Mouse (Mus musculus) right cerebral cortex, adult 2 months (tissue): ENCODE results near the gene Tmem248.
"Not testable (repeated sequence)": the region's sequence is repeated elsewhere in the genome, so short reads cannot be mapped to it uniquely, and the experiment has no call there.

Experiments used
- DNase-seq, 2 experiments: peaks; one replicate each; pipeline ENCODE4 v3.0.0; 2021 to 2022; ENCODE audit warnings: low spot score in 2 of 2

Gene Tmem248

DNA sequence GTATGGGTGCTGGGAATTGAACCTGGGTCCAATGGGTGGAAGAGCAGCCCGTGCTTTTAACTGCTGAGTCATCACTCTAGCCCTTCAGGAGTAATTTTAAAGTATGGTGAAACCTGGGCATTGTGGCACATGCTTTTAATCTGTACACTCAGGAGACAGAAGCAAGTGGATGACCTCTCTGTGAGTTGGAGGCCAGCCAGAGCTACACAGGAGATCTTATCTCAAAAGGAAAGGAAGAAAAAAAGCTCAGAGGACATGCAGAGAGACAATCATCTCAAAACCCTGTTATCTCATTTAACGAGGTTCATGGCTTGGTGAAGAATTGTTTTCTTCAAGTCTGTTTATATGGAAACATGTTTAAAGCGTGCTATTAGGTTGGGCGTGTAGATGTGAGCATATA is 12.9 kb upstream of the Tmem248 start:
- no peak for DNase-seq

DNA sequence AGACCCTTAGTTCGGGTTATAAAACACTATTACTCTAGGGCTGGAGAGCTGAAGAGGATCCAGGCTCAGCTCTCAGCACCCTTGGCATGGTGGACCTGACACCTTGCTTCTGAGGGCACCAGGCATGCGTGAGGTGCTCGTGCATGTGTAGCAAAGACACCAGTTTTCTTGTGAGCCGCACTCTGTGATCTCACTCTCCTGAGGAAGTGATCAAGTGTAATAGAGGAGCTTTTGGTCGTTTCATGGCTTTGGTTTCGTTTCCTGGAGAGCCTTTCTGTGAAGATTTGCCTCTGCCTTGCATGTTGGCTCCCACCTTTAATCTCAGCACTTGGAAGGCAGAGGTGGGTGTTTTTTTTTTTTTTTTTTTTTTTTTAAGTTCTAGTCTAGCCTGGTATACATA is 12.3 kb upstream of the Tmem248 start:
- DNase-seq = no peak

DNA sequence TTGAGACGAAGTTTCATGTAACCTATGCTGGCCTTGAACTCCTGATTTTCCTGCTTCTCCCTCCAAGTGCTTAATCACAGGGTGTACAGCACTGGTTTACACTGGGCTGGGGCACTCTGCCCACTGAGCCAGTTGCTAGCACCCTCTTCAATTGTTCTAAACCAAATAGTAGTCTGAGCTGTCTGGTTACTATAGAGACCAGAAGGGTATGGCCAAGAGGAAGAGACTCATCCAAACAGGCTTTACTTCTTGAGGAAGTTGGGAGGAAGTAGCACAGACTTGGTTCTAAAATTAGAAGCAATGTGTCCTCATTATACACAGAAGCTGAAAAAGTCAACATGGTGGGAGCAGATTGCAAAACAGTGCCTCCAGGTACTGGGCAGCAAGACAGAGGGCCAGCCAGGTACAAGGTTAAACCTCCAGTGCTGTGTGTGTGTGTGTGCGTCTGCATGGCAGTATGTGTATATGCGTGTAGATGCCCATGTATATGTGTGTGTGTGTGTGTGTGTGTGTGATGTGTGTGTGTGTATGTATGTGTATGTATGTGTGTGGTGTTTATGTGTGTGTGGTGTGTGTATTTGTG is 11.3 kb upstream of the Tmem248 start:
- DNase-seq = no peak

DNA sequence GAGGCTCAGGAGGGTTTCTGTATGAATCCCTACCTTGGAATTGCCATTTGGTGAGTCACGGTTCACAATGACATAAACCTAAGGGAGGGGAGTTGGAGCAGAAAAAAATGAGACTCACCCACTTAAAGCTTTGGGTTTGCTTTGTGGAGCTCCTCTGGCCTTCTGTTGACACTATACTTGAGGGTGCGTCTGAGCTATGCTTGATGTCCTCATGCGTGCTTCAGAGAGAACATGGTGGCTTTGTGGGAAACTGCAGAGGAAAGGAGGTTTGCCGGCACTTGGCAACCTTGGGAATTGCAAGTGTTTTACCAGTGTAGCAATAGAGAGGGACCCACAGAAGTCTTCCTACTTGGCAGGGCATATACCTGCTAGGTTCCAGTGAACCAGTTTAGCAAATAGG is 9.6 kb upstream of the Tmem248 start:
- no peak for DNase-seq

DNA sequence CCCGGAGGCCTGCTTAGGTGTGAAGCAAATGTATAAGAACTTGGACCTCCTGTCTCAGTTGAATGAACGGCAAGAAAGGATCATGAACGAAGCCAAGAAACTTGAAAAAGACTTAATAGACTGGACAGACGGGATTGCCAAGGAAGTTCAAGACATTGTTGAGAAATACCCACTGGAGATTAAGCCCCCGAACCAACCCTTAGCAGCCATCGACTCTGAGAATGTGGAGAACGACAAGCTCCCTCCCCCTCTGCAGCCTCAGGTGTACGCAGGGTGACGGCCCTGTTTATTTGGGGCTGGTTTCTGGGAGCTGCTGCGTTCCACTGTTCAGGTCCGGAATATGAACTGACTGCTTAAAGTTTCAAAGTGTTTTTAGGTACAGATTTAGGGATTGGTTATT is 3.9 kb upstream of the Tmem248 start:
- no peak for DNase-seq

DNA sequence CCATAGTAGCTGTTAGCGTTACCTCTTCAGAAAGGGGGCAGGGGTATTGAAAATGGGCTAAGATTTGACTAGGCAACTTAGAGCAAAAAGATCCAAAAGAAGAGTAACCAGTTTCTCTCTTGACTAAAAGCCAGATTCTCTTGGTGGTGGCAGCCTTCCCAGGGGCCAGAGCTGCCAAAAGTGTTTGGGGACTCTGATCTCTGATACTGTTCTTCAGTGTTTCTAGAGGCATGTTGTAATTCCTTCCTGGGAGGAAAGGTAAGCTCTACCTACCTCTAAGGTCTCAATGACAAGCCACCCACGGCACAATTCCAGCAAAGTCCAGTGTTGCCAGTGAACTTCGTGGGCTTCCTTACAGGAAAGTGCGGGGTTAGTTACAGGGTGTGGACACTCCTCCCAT is 525 bp downstream of the Tmem248 start:
- DNase-seq = no peak

DNA sequence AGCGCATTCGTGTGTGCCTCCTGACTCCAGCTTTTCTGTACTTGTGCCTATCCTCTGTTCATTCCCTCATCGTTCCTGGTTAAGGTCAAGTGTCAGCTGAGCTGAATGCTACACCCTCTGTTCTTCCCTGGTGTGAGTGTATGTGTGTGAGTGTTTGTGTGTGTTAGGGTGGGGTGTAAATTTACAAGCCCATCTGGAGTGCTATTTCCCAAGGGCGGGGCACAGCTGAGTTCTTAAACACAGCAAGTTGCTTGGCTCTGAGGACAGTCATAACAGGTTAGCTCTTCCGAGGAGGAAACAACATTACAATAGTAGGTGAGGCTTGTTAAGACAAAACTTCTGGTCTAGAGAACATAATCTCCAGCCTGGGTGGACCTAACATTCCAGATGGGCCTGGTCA is 1.5 kb downstream of the Tmem248 start:
- DNase-seq = no peak

DNA sequence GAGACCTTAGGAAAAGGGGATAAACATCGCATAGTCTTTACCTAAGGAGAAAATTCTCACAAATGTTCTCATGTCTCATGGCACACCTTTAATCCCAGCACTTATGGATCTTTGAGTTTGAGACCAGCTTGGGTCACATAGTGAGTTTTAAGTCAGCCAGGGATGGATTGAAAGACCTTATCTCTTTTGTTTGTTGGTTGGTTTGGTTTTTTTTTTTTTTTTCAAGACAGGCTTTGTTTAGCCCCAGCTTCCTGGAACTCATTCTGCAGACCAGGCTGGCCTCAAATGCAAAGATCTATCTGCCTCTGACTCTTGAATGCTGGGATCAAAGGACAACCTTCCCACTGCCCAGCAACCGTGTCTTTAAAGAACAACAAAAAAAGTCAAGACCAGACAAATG is 4.4 kb downstream of the Tmem248 start:
- no peak for DNase-seq

DNA sequence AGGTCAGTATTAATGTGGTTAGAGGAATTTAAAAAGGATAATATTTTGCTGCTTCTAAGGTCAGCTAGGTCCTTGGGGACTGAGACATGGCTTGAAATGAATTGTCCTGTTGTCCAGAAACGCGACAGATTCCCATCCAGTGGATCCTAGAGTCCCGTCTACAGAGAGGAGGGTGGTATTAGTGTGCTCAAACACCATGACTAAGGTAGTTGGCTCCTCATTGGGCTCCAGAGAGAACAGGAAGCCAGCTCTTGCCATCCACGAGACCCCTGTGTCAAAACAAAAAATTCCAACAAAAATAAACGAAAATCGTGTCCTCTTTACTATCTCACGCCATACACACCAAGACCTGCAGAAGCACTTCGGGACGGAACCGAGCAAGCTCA is 4.9 kb downstream of the Tmem248 start:
- DNase-seq = no peak

DNA sequence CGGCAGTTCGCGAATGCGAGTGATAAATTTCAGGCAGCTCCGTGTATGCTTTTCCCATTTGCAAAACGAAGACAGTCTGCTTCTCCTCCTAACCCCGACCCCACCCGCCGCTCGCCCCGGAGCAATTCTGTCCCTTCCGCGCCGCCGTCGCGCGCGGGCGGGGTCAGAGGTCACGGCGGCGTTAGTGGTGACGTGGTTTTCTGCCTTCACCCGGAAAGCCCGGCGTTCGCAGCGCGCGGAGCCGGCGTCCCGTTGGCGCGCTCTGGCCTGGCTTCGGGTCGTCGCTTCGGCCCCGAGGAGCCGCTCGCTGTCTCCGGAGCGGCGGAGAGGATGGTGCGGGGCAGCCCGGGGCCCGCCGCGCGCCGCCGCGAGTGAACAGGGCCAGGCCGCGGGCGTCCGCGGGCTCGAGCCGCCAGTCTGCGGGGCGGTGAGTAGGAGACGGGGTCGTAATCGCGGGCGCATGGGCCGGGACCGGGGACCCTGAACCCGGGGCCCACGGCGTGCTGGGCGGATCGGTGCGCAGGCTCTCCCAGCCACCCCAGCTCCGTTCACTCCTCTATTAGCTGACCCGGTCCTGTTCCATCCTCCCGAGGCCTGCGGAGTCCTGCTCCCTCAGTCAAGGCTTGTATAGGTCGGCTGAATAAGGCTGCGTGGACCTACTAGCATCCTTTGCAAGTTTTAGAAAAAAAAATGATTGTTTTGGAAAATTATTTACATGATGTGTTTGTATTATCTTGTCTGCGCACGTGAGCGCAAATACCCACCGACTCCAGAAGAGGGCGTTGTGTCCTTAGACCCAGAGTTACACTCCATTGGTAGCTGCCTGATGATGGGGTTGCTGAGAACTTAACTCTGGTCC is 5.5 kb downstream of the Tmem248 start:
- peak; percentile 93 to 95 for DNase-seq

DNA sequence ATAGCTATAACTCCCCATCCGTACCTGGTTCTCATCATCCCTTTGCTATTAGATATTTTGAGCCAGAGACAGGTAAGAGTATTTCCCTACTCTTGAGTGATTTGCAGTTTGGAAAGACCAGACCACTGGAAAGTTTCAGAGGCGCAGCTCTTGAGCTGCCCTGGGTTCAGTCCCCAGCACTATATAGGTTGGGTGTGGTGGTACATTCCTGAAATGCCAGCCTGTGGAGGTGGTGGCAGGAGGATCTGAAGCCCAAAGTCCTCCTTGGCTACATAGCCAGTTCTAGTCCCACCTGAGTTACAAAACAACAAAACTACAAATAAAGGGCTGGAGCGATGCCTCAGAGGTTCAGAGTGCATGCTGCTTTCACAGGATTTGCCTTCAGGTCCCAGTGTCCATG is 9.9 kb downstream of the Tmem248 start:
- DNase-seq = no peak

DNA sequence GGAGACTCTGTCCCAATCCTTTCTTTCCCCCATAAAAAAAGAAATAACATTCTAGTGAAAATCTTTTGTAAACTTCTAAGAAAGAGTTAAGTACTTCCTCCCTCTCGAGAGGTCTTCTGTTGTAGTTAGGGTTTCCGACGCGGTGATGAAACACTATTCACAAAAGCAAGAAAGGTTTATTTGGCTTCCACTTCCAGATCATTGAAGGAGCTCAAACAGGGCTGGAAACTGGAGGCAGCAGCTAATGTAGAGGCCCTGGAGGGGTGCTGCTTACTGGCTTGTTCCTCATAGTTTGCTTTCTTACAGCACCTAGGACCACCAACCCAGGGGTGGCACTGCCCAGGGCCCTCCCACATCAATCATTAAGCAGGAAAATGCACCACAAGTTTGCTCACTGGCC is 11.2 kb downstream of the Tmem248 start:
- DNase-seq = no peak

DNA sequence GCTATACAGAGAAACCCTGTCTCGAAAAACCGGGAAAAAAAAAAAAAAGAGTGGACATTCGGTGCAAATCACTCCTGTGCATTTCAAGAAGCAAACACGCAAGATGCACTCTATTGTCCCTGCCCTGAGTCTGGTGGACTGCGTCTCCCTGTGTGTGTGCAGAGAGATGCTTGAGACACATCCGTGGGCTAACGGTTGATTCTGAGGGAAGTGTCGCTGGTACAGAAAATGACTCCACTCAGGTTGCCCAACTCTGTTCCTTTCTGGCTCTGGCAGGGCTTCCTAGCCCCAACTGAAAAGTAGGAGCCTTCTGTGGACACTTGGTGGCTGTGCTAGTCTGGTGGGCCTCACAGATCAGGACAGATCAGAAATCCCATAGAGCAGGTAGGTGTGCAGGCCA is 19.4 kb downstream of the Tmem248 start:
- DNase-seq = no peak

DNA sequence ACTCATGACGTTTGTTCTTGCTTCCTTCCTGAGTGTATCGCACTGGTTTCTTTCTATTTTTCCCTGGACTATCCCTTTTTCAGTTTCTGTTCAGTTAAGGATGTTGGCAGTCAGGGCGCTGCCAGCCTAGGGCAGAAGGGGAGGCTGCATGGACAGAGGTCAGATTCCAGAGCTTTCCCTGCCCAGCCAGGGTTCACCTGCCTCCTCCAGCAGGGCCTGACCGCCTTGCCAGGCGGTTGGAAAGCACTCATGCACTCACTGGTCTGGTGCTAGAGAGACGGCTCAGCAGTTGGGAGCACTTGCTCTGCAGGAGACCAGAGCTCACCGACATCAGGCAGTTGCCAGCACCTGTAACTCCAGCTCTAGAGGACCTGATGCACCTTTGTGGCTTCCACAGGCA is 22.4 kb downstream of the Tmem248 start:
- no peak for DNase-seq

DNA sequence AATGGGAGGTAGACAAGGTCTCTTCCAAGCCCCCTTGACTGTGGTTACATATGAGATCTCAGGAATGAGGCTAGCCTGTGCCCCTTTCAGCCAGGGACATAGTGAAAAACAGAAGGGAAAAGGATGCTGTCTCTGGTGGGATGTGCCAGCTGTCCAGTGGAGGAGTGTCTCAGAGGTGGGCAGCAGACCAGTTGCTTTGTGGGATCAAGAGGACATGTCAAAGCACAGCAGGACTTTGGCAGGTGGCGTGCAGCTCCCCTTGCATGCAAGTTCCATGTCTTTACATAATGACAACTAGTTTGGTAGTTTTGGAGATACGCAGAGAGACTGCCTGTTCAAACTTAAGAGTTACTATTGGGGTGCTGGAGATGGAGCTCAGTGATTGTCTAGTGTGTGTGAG is 23.0 kb downstream of the Tmem248 start:
- no peak for DNase-seq

DNA sequence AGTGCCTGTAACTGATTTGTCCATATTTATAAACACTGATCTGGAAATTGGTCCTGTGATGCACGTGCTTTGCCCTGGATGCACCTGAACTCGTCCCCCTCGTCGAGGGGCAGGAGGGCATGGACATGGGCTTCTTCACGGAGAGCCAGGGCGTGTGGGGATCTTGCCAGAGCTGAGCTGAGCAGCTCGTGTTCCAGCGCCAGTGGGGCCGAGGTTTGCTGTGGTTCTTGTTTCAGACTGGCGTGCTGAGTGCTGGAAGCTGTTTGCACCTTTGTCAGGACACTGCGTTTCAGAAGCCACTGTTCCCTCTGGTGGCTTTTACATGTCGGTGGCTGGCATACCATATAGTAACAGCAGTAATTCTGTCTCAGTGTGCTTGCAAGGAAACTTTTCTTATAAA is 24.5 kb downstream of the Tmem248 start:
- DNase-seq = no peak

DNA sequence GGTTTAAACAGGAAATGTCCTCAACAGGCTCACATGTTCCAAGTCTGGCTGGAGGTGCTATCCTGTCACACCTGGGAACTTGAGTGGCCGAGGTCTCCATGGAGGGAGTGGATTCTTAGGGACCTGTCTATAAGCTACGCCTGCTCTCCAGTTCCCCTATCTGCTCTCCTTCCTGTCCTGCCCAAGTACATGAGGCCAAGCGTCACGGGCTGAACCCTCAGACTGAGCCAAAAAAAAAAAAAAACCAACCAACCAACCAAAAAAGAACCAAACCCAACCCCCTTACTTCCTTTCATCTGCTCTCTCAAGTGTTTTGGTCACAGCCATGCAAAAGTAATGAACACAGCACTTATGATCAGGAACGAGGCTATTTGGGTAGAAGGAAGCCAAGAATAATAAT is 30.9 kb downstream of the Tmem248 start:
- no peak for DNase-seq

DNA sequence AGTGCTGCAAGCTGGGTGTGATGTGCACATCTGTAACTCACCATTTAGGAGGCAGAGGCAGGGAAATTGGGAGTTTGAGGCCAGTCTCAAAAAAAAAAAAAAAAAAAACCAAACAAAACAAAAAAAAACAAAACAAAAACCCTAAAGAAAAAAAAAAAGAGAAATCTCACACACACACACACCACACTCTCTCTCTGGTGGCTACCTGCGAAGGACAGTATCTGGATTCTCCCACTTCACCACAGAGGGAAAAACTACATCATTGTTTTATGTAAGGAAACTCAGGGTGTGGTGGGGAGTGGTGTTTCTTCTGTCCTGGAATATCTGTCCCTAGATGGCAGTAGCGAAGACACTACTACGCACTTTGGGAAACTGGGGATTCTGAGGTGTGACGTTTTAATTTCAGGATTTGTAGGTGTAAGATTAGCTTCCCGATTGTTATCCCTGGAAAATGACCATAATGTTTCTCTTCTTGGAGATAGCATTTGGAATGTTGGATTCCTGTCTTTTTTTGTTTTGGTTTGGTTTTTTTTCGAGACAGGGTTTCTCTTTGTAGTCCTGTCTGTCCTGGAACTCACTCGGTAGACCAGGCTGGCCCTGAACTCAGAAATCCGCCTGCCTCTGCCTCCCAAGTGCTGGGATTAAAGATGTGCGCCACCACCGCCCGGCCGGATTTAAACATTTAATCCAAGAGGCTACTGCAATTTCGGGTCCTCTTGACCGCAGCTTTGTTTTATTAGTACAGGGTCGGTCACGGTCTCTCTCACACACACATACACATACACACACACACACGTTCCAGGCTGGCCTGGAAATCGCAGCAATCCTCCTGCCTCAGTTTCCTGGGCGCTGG is 37.5 kb downstream of the Tmem248 start:
- DNase-seq = peak in 1 of 2 experiments; percentile 43

DNA sequence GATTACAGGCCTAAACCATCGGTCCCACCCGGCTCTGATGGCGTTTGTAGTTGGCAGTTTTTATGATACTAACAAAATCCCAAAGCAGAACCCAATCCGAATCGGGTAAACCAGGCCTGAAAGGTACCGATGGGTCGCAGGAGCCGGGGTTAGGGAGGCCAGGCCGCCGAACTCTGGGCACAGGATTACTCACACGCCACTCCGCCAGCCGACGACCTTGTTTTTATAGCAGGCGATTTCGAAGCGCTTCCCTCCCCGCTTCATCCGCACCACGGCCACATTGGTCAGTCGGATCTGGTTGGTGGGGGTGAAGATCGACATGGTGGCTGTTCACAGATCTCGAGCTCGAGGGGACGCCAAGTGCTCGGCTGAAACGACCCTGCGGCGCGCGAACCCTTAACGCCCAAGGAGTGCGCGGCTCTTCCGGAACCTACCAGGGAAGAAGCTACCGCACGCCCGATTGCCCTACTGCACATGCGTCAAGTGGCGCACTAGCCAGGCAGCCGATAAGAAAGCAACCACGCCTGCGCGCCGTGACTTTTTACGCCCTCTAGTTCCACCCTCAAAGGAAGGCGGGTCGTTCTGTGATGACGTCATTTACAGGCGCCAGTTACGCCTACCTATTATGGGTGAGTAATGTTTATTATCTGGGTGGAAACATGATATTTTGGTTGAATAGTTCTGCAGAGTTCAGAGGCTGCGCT is 38.3 kb downstream of the Tmem248 start, which contains the start of the genes Sbds and Tyw1:
Gene Sbds, minus strand, starts transcription at position 514 of the 704 bp plus-strand sequence.
Gene Tyw1, plus strand, starts transcription at position 603 of the 704 bp plus-strand sequence.
- DNase-seq = peak; percentile 98 to 99

DNA sequence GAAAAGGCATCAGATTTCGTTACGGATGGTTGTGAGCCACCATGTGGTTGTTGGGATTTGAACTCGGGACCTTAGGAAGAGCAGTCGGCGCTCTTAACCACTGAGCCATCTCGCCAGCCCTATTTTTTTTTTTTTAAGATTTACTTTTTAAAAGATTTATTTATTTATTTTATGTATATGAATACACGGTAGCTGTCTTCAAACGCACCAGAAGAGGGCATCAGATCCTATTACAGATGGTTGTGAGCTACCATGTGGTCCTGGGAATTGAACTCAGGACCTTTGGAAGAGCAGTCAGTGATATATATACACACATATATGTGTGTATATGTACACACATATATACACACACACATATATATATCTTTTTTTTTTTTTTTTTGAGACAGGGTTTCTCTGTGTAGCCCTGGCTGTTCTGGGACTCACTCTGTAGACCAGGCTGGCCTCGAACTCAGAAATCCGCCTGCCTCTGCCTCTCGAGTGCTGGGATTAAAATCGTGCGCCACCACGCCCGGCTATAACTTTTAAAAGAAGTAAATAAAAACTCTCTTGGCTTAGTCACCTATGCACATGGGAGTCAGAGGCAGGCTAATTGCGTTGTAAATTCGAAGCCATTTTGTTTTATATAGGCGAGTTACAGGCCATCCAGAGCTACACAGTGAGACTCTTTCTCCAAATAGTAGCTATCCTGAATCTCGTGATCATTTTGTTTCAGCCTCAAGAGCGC is 39.1 kb downstream of the Tmem248 start:
- not testable (repeated sequence) for DNase-seq

DNA sequence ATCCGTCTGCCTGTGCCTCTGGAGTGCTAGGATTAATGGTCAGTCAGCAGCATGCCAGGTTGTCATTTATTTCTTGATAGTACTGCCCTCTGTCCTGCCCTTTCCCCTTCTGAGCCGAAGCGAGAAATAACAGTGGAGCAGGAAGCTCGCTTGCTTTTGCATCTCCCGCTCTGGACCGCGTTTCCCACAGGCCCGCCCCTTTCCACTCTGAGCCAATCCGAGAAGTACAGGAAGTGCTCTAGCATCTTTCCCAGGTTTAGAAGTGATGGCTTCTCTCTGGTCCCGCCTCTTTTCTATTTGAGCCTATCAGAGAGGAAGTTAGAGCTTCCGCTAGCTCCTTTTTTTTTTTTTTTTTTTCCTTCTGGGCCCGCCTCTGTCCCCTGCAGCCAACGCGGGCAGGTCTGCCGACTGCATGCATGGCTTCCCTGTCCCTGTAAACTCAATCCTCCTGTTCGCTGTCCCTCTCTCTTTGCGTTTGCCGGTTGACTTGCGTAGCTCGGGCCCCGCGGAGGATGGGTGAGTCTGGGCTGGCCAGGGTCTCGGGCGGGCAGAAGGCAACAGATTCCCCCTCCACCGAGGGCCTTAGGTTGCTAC is 39.9 kb downstream of the Tmem248 start:
- DNase-seq = peak; percentile 94
